Mouse (Mus musculus): ENCODE results near the gene Smim24. TPM values are rescaled to one million over a fixed set of nuclear protein-coding genes. Genes with fewer than 3 reads are reported as not detected.
A peak's percentile ranks its signal among the peaks of the same experiment; 100 is the strongest.

Smim24 gene
- polyA plus RNA-seq, 1 experiment from 2014 or later, result 3.4 TPM

DNA sequence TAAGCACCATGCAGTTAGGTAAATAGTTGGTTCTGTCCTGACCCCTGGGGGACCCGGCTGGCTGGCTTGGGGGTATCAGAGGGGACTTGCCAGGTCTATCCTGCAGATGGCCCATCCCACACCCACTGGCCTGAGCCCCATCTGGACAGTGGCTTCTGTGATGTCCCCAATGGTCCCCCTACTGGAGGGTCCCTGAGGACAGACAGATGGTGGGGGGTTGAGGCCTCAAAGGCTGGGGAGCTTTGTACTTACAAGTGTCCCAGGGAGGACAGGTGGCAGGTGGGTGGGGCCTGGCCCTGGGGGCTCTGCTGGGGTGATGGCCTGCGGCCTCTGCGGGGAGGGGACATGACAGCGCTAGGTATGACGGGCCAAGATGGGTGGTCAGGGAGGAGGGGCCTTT is 6.4 kb downstream of the Smim24 start:
- H3K9ac ChIP-seq (replicated peaks; ENCODE audit: low read length), result no peak overlapping the region
- H3K4me3 ChIP-seq (ENCODE audit: low read depth, low read length), result no peak overlapping the region
- ATAC-seq (replicated peaks; ENCODE audit: insufficient number of reproducible peaks, low FRiP score, low TSS enrichment, low read depth) (no peak), DNase-seq (ENCODE audit: low spot score) (no peak)
- 65% methylated on average over 5 of the region's 5 CpGs for WGBS
- no peak overlapping the region for H3K27ac ChIP-seq (replicated peaks; ENCODE audit: low read depth, low read length)
- H3K36me3 ChIP-seq (replicated peaks; ENCODE audit: control insufficient read depth, insufficient read depth, low read depth, low read length), result no peaks in the 10 kb centered on the region
- no peak overlapping the region for H3K4me2 ChIP-seq (ENCODE audit: low read depth, low read length)
- no peaks in the 10 kb centered on the region for H3K9me3 ChIP-seq (replicated peaks; ENCODE audit: control insufficient read depth, low read length)
- 0 out of 2 replicates have a peak, but pooled peaks cover 2% of the 10 kb centered on the region for H3K27me3 ChIP-seq (ENCODE audit: control insufficient read depth, insufficient read depth, low read length)
- peaks cover 18% of the 10 kb centered on the region for H3K4me1 ChIP-seq (ENCODE audit: control insufficient read depth, insufficient read depth, low read length)

DNA sequence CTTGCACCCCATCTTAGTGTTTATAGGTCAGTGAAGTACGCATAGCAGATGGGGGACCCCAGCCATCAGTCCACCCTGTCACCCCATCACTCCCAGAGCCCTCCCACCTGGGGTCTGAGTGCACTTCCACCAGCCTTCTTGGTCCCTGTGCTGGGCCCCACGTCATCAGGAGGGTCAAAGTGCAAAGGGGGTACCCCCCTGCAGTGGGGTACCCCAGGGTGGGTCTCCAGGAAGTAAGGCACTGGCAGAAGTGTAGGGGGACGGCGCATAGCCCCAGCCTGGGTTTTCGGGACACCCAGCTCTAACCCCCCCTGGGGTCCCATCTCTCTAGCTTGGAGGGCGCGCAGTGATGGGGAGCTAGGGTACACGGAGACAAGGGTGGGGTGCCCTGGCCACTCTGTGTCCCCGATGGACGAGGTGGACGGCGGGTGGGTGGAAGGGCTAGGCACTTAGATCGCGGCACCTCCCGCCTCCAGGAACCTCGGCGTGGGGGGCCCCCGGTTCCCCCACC is 7.0 kb downstream of the Smim24 start:
- Histone ChIP-seq H3K27me3 (ENCODE audit: control insufficient read depth, insufficient read depth, low read length) (0 out of 2 replicates have a peak, but pooled peaks cover 2% of the 10 kb centered on the region), H3K9ac (replicated peaks; ENCODE audit: low read length) (no peak overlapping the region; the same call in 1 of the 2 replicates)

GRCm38 (mm10) chr10:81400371-81401204 is 7.7 kb downstream of the Smim24 start:
- Histone ChIP-seq H3K9me3 (replicated peaks; ENCODE audit: control insufficient read depth, low read length) (no peaks in the 10 kb centered on the region), H3K4me1 (ENCODE audit: control insufficient read depth, insufficient read depth, low read length) (peaks cover 18% of the 10 kb centered on the region), H3K27ac (replicated peaks; ENCODE audit: low read depth, low read length) (no peak overlapping the region), H3K27me3 (ENCODE audit: control insufficient read depth, insufficient read depth, low read length) (0 out of 2 replicates have a peak, but pooled peaks cover 2% of the 10 kb centered on the region), H3K4me3 (ENCODE audit: low read depth, low read length) (no peak overlapping the region), H3K36me3 (replicated peaks; ENCODE audit: control insufficient read depth, insufficient read depth, low read depth, low read length) (no peaks in the 10 kb centered on the region), H3K4me2 (ENCODE audit: low read depth, low read length) (peak overlapping the region; percentile 23), H3K9ac (replicated peaks; ENCODE audit: low read length) (peak overlapping the region; percentile 43; the same call in 1 of the 2 replicates)
- 44% methylated on average over 22 of the region's 22 CpGs for WGBS
- no peak for ATAC-seq (replicated peaks; ENCODE audit: insufficient number of reproducible peaks, low FRiP score, low TSS enrichment, low read depth)
- DNase-seq (ENCODE audit: low spot score), result no peak

More for the DNA sequence above, 7.0 kb downstream of the Smim24 start:
- no peaks in the 10 kb centered on the region for H3K36me3 ChIP-seq (replicated peaks; ENCODE audit: control insufficient read depth, insufficient read depth, low read depth, low read length)
- no peaks in the 10 kb centered on the region for H3K9me3 ChIP-seq (replicated peaks; ENCODE audit: control insufficient read depth, low read length)
- no peak for DNase-seq (ENCODE audit: low spot score)
- peaks cover 18% of the 10 kb centered on the region for H3K4me1 ChIP-seq (ENCODE audit: control insufficient read depth, insufficient read depth, low read length)
- no peak for ATAC-seq (replicated peaks; ENCODE audit: insufficient number of reproducible peaks, low FRiP score, low TSS enrichment, low read depth)
- no peak overlapping the region for H3K4me2 ChIP-seq (ENCODE audit: low read depth, low read length)
- H3K4me3 ChIP-seq (ENCODE audit: low read depth, low read length), result no peak overlapping the region
- H3K27ac ChIP-seq (replicated peaks; ENCODE audit: low read depth, low read length), result no peak overlapping the region
- WGBS, result 67% methylated on average over 18 of the region's 18 CpGs

DNA sequence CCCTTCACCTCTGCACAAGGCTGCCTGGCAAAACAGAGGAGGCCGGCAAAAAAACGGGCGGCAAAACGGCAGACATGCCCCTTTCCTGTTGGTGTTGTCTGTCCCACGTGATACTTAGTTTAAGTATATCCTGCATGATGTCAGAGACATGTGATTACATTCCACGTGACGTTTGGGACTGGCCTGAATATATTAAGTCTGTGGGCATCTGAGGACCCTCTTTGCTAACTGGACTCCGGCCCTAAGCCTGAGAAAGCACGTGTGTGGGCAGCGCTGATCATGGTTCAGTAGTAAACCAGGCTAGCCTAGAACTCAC is 8.3 kb downstream of the Smim24 start:
- ATAC-seq (replicated peaks; ENCODE audit: insufficient number of reproducible peaks, low FRiP score, low TSS enrichment, low read depth) (peak; percentile 7; the same call in 1 of the 2 replicates), DNase-seq (ENCODE audit: low spot score) (peak; percentile 66)
- Histone ChIP-seq H3K4me1 (ENCODE audit: control insufficient read depth, insufficient read depth, low read length) (peaks cover 18% of the 10 kb centered on the region), H3K27me3 (ENCODE audit: control insufficient read depth, insufficient read depth, low read length) (0 out of 2 replicates have a peak, but pooled peaks cover 2% of the 10 kb centered on the region), H3K4me3 (ENCODE audit: low read depth, low read length) (no peak overlapping the region), H3K27ac (replicated peaks; ENCODE audit: low read depth, low read length) (peak overlapping the region; percentile 29; the same call in 1 of the 2 replicates), H3K9me3 (replicated peaks; ENCODE audit: control insufficient read depth, low read length) (no peaks in the 10 kb centered on the region), H3K9ac (replicated peaks; ENCODE audit: low read length) (no peak overlapping the region), H3K36me3 (replicated peaks; ENCODE audit: control insufficient read depth, insufficient read depth, low read depth, low read length) (no peaks in the 10 kb centered on the region), H3K4me2 (ENCODE audit: low read depth, low read length) (no peak overlapping the region)
- WGBS, result 19% methylated on average over 10 of the region's 10 CpGs

- 3% methylated on average over 18 of the region's 18 CpGs for WGBS
- Histone ChIP-seq H3K4me1 (ENCODE audit: control insufficient read depth, insufficient read depth, low read length) (peaks cover 18% of the 10 kb centered on the region), H3K27ac (replicated peaks; ENCODE audit: low read depth, low read length) (peak overlapping the region; percentile 89), H3K4me3 (ENCODE audit: low read depth, low read length) (no peak overlapping the region), H3K4me2 (ENCODE audit: low read depth, low read length) (peak overlapping the region; percentile 34), H3K27me3 (ENCODE audit: control insufficient read depth, insufficient read depth, low read length) (peaks cover 2% of the 10 kb centered on the region; the same call in 1 of the 2 replicates), H3K9me3 (replicated peaks; ENCODE audit: control insufficient read depth, low read length) (no peaks in the 10 kb centered on the region), H3K36me3 (replicated peaks; ENCODE audit: control insufficient read depth, insufficient read depth, low read depth, low read length) (no peaks in the 10 kb centered on the region), H3K9ac (replicated peaks; ENCODE audit: low read length) (peak overlapping the region; percentile 18; the same call in 1 of the 2 replicates)
- DNase-seq (ENCODE audit: low spot score) (peak; percentile 88), ATAC-seq (replicated peaks; ENCODE audit: insufficient number of reproducible peaks, low FRiP score, low TSS enrichment, low read depth) (peak; percentile 76)
These were observed 8.8 kb downstream of the Smim24 start for GRCm38 (mm10) chr10:81401521-81402226.

- Histone ChIP-seq H3K27ac (replicated peaks; ENCODE audit: low read depth, low read length) (peak overlapping the region; percentile 89), H3K4me1 (ENCODE audit: control insufficient read depth, insufficient read depth, low read length) (peaks cover 20% of the 10 kb centered on the region), H3K4me2 (ENCODE audit: low read depth, low read length) (peak overlapping the region; percentile 34), H3K9ac (replicated peaks; ENCODE audit: low read length) (peak overlapping the region; percentile 32), H3K4me3 (ENCODE audit: low read depth, low read length) (no peak overlapping the region), H3K9me3 (replicated peaks; ENCODE audit: control insufficient read depth, low read length) (no peaks in the 10 kb centered on the region), H3K27me3 (ENCODE audit: control insufficient read depth, insufficient read depth, low read length) (peaks cover 2% of the 10 kb centered on the region; the same call in 1 of the 2 replicates), H3K36me3 (replicated peaks; ENCODE audit: control insufficient read depth, insufficient read depth, low read depth, low read length) (no peaks in the 10 kb centered on the region)
- ATAC-seq (replicated peaks; ENCODE audit: insufficient number of reproducible peaks, low FRiP score, low TSS enrichment, low read depth) (no peak; the same call in 1 of the 2 replicates), DNase-seq (ENCODE audit: low spot score) (no peak)
- WGBS, result 19% methylated on average over 7 of the region's 7 CpGs
These were observed 9.4 kb downstream of the Smim24 start for GRCm38 (mm10) chr10:81402227-81402765.

- Histone ChIP-seq H3K4me3 (ENCODE audit: low read depth, low read length) (no peak overlapping the region), H3K27ac (replicated peaks; ENCODE audit: low read depth, low read length) (peak overlapping the region; percentile 89; the same call in 1 of the 2 replicates), H3K9me3 (replicated peaks; ENCODE audit: control insufficient read depth, low read length) (no peaks in the 10 kb centered on the region), H3K36me3 (replicated peaks; ENCODE audit: control insufficient read depth, insufficient read depth, low read depth, low read length) (no peaks in the 10 kb centered on the region), H3K4me2 (ENCODE audit: low read depth, low read length) (no peak overlapping the region), H3K9ac (replicated peaks; ENCODE audit: low read length) (no peak overlapping the region), H3K4me1 (ENCODE audit: control insufficient read depth, insufficient read depth, low read length) (peaks cover 29% of the 10 kb centered on the region), H3K27me3 (ENCODE audit: control insufficient read depth, insufficient read depth, low read length) (peaks cover 2% of the 10 kb centered on the region; the same call in 1 of the 2 replicates)
- ATAC-seq (replicated peaks; ENCODE audit: insufficient number of reproducible peaks, low FRiP score, low TSS enrichment, low read depth) (no peak), DNase-seq (ENCODE audit: low spot score) (no peak)
- 60% methylated on average over 10 of the region's 10 CpGs for WGBS
These were observed 10.7 kb downstream of the Smim24 start for GRCm38 (mm10) chr10:81403511-81403910.
